Mouse (Mus musculus) liver, embryonic 15.5 days (tissue): ENCODE data around the gene Ttc30a1. TPM values are rescaled to one million over a fixed set of nuclear protein-coding genes. Genes with fewer than 3 reads are reported as not detected.

Experiments used
- ATAC-seq: fragments of 200-750 bp; cut with Nextera tagmentation; 2 replicates; pipeline ENCODE4 v1.8.0; 2017; ENCODE audit warnings: moderate number of reproducible peaks, mild to moderate bottlenecking, moderate library complexity; ENCODE audit not compliant: insufficient read depth
- H3K27ac ChIP-seq: fragments of 300-500 bp; sonication (generic); replicated peaks from 2 replicates; pipeline ENCODE4 v1.5.1; 2015; ENCODE audit warnings: mild to moderate bottlenecking, inconsistent platforms
- H3K27me3 ChIP-seq: fragments of 300-500 bp; sonication (generic); 2 replicates; pipeline ENCODE4 v1.6.1; 2015; ENCODE audit warnings: mild to moderate bottlenecking, inconsistent platforms
- H3K36me3 ChIP-seq: fragments of 300-500 bp; sonication (generic); replicated peaks from 2 replicates; pipeline ENCODE4 v1.6.1; 2015; ENCODE audit warnings: moderate library complexity, mild to moderate bottlenecking, inconsistent platforms
- H3K4me1 ChIP-seq: fragments of 300-500 bp; sonication (generic); replicated peaks from 2 replicates; pipeline ENCODE4 v1.6.1; 2015; ENCODE audit warnings: inconsistent platforms
- H3K4me2 ChIP-seq: fragments of 300-500 bp; sonication (generic); 2 replicates; pipeline ENCODE4 v1.6.1; 2015; ENCODE audit warnings: moderate library complexity, mild to moderate bottlenecking, inconsistent platforms
- H3K4me3 ChIP-seq: fragments of 300-500 bp; sonication (generic); replicated peaks from 2 replicates; pipeline ENCODE4 v1.5.1; 2015; ENCODE audit warnings: mild to moderate bottlenecking, inconsistent platforms
- H3K9ac ChIP-seq: fragments of 300-500 bp; sonication (generic); 2 replicates; pipeline ENCODE4 v1.6.1; 2015; ENCODE audit warnings: moderate library complexity, mild to moderate bottlenecking, inconsistent platforms
- H3K9me3 ChIP-seq: fragments of 300-500 bp; sonication (generic); replicated peaks from 2 replicates; pipeline ENCODE4 v1.6.1; 2016; ENCODE audit warnings: inconsistent platforms
- WGBS: fragments of 180-500 bp; shearing (Covaris S2); methylation state at CpG from one replicate; pipeline ENCODE4 v1.1.7; 2015; ENCODE audit warnings: mixed read lengths; ENCODE audit not compliant: insufficient replicate concordance; 5-methylcytosine and 5-hydroxymethylcytosine counted together
- polyA plus RNA-seq: library from polyadenylated mRNA; unstranded; fragments of >200 nt; fragmentation: Nextera tagmentation; extraction: Ambion mirVana; gene quantifications from 2 replicates; pipeline ENCODE4 v1.2.1, GENCODE M21; 2015

Ttc30a1 gene
- polyA plus RNA-seq, 1 experiment from 2014 or later = 1.1 TPM

- Histone ChIP-seq H3K27ac (no peak overlapping the region), H3K9me3 (no peaks in the 10 kb centered on the region), H3K27me3 (no peaks in the 10 kb centered on the region), H3K4me2 (no peak overlapping the region), H3K36me3 (peaks cover 4% of the 10 kb centered on the region), H3K9ac (no peak overlapping the region), H3K4me1 (no peaks in the 10 kb centered on the region), H3K4me3 (no peak overlapping the region)
- 80% methylated on average over 2 of the region's 2 CpGs for WGBS
- ATAC-seq = no peak
These were observed 50.8 kb downstream of the Ttc30a1 start for GRCm38 (mm10) chr2:75930941-75931340.

GRCm38 (mm10) chr2:75929786-75930444 is 51.9 kb downstream of the Ttc30a1 start:
- H3K27ac ChIP-seq = no peak overlapping the region
- no peaks in the 10 kb centered on the region for H3K4me1 ChIP-seq
- no peak overlapping the region for H3K9ac ChIP-seq
- H3K4me3 ChIP-seq = no peak overlapping the region
- 82% methylated on average over 6 of the region's 6 CpGs for WGBS
- H3K27me3 ChIP-seq = no peaks in the 10 kb centered on the region
- no peaks in the 10 kb centered on the region for H3K9me3 ChIP-seq
- H3K36me3 ChIP-seq = peaks cover 8% of the 10 kb centered on the region
- no peak for ATAC-seq
- no peak overlapping the region for H3K4me2 ChIP-seq

- Histone ChIP-seq H3K4me1 (no peaks in the 10 kb centered on the region), H3K9ac (no peak overlapping the region), H3K4me3 (no peak overlapping the region), H3K4me2 (no peak overlapping the region), H3K27me3 (no peaks in the 10 kb centered on the region), H3K27ac (no peak overlapping the region), H3K9me3 (no peaks in the 10 kb centered on the region), H3K36me3 (peaks cover 8% of the 10 kb centered on the region)
- no peak for ATAC-seq
- 86% methylated on average over 2 of the region's 2 CpGs for WGBS
These were observed 52.6 kb downstream of the Ttc30a1 start for GRCm38 (mm10) chr2:75929141-75929540.

Other genes with a start within 250 kb of the Ttc30a1 start
- 14.3 and 14.8 TPM in 2 replicates for gene Agps, start 149.8 kb downstream of the Ttc30a1 start, polyA plus RNA-seq
- 0.94 and 1.0 TPM in 2 replicates for gene Ttc30b, start 43.4 kb downstream of the Ttc30a1 start, polyA plus RNA-seq
- 0.16 TPM in 2 replicates for gene Ttc30a2, start 3.8 kb downstream of the Ttc30a1 start, polyA plus RNA-seq